Mouse (Mus musculus) cerebellum, postnatal 25 days (tissue): ENCODE data around the gene Ushbp1.
A peak's percentile ranks its signal among the peaks of the same experiment; 100 is the strongest.

Experiments
- DNase-seq, 2 experiments: peaks; one replicate each; pipeline ENCODE4 v3.0.0; 2021; ENCODE audit warnings: mixed read lengths in 2 of 2

Gene Ushbp1

GRCm38 (mm10) chr8:71392871-71393270, 2.7 kb downstream of the Ushbp1 start:
- peak; percentile 3 to 41 for DNase-seq

- peak in 1 of 2 experiments; percentile 1 for DNase-seq
Observed at GRCm38 (mm10) chr8:71392391-71392790, 3.2 kb downstream of the Ushbp1 start.

- no peak for DNase-seq
Observed at GRCm38 (mm10) chr8:71391696-71392095, 3.9 kb downstream of the Ushbp1 start.

- DNase-seq, result no peak
Observed at GRCm38 (mm10) chr8:71388267-71388666, 7.3 kb downstream of the Ushbp1 start.

GRCm38 (mm10) chr8:71385212-71385835, 10.3 kb downstream of the Ushbp1 start:
- DNase-seq, result no peak

GRCm38 (mm10) chr8:71383860-71384259, 11.7 kb downstream of the Ushbp1 start:
- DNase-seq, result peak in 1 of 2 experiments; percentile 13

- DNase-seq, result peak in 1 of 2 experiments; percentile 12
Observed at GRCm38 (mm10) chr8:71383396-71383795, 12.2 kb downstream of the Ushbp1 start.

- peak; percentile 85 to 92 for DNase-seq
Observed at GRCm38 (mm10) chr8:71381971-71382961, 13.3 kb downstream of the Ushbp1 start.

GRCm38 (mm10) chr8:71381421-71381970, 14.1 kb downstream of the Ushbp1 start, which contains the start of gene Nr2f6:
TSS of gene Nr2f6 (minus strand) at chr8:71381960.
- peak in 1 of 2 experiments; percentile 82 for DNase-seq

- peak; percentile 51 to 54 for DNase-seq
Observed at GRCm38 (mm10) chr8:71380178-71381171, 15.1 kb downstream of the Ushbp1 start.

GRCm38 (mm10) chr8:71379512-71380075, 16.0 kb downstream of the Ushbp1 start:
- no peak for DNase-seq

GRCm38 (mm10) chr8:71379008-71379407, 16.6 kb downstream of the Ushbp1 start:
- DNase-seq, result no peak

GRCm38 (mm10) chr8:71376423-71377030, 19.1 kb downstream of the Ushbp1 start:
- DNase-seq, result peak in 1 of 2 experiments; percentile 60

- DNase-seq, result peak; percentile 81 to 86
Observed at GRCm38 (mm10) chr8:71375581-71376422, 19.8 kb downstream of the Ushbp1 start.

- peak in 1 of 2 experiments; percentile 42 for DNase-seq
Observed at GRCm38 (mm10) chr8:71374616-71375206, 20.9 kb downstream of the Ushbp1 start.

GRCm38 (mm10) chr8:71373000-71373399, 22.6 kb downstream of the Ushbp1 start:
- no peak for DNase-seq

- peak in 1 of 2 experiments; percentile 40 for DNase-seq
Observed at GRCm38 (mm10) chr8:71372427-71372826, 23.2 kb downstream of the Ushbp1 start.

GRCm38 (mm10) chr8:71371236-71371848, 24.3 kb downstream of the Ushbp1 start, which contains the start of gene Ocel1:
TSS of gene Ocel1 (plus strand) at chr8:71371298.
- peak; percentile 96 to 97 for DNase-seq

- DNase-seq, result no peak
Observed at GRCm38 (mm10) chr8:71370711-71371235, 24.8 kb downstream of the Ushbp1 start.
